Mouse (Mus musculus) duodenum, adult 2 months (tissue): ENCODE results near the gene Cfap161. TPM values are rescaled to one million over a fixed set of nuclear protein-coding genes. Genes with fewer than 3 reads are reported as not detected.

Source experiments
- polyA plus RNA-seq: library from polyadenylated mRNA; depleted of rRNA; stranded (reverse); fragments of >200 nt; gene quantifications from 2 replicates; pipeline ENCODE4 v1.2.3, GENCODE M21; 2012; ENCODE audit warnings: low replicate concordance; rRNA removed

The Cfap161 gene
- polyA plus RNA-seq: not detected in 2 replicates

GRCm38 (mm10) chr7:83794705-83795104 lies at the start of gene Cfap161:
TSS of gene Cfap161 (minus strand) at chr7:83794880.

GRCm38 (mm10) chr7:83745413-83746106 lies 49.1 kb downstream of the Cfap161 start, which contains the start of gene Il16:
TSS of gene Il16 (minus strand) at chr7:83745726.

Other genes starting within 250 kb of the Cfap161 start
- 0.02 and 0.22 TPM in 2 replicates for gene Tmc3, start 210.0 kb downstream of the Cfap161 start, polyA plus RNA-seq
- gene Stard5, start 162.9 kb downstream of the Cfap161 start, polyA plus RNA-seq: 2.4 and 8.3 TPM in 2 replicates
- 2.0 and 3.5 TPM in 2 replicates for gene Il16, start 49.2 kb downstream of the Cfap161 start, polyA plus RNA-seq
- 59.9 and 101 TPM in 2 replicates for gene Tlnrd1, start 89.4 kb upstream of the Cfap161 start, polyA plus RNA-seq
- 2.3 and 2.4 TPM in 2 replicates for gene Mesd, start 89.6 kb upstream of the Cfap161 start, polyA plus RNA-seq